Mouse (Mus musculus) lung, adult 18-20 months (tissue): ENCODE data around the gene Map4k1.
A peak's percentile ranks its signal among the peaks of the same experiment; 100 is the strongest.

Experiments used
- DNase-seq, 2 experiments: peaks; one replicate each; pipeline ENCODE4 v3.0.0; 2022; ENCODE audit warnings: mixed read lengths in 2 of 2

Gene Map4k1

GRCm38 (mm10) chr7:29028761-29029160 is 46.9 kb downstream of the Map4k1 start:
- no peak for DNase-seq

- no peak for DNase-seq
These were observed 48.1 kb downstream of the Map4k1 start for GRCm38 (mm10) chr7:29029690-29030656.

- no peak for DNase-seq
These were observed 49.8 kb downstream of the Map4k1 start for GRCm38 (mm10) chr7:29031641-29032040.

GRCm38 (mm10) chr7:29032685-29033084 is 50.8 kb downstream of the Map4k1 start:
- no peak for DNase-seq

- DNase-seq: no peak
These were observed 55.4 kb downstream of the Map4k1 start for GRCm38 (mm10) chr7:29037261-29037660.

GRCm38 (mm10) chr7:29039604-29039984 is 57.7 kb downstream of the Map4k1 start:
- DNase-seq: peak; percentile 74 to 81

GRCm38 (mm10) chr7:29039985-29040661 is 58.3 kb downstream of the Map4k1 start:
- no peak for DNase-seq

- no peak for DNase-seq
These were observed 59.3 kb downstream of the Map4k1 start for GRCm38 (mm10) chr7:29041194-29041593.

- DNase-seq: peak; percentile 72 to 77
These were observed 61.3 kb downstream of the Map4k1 start for GRCm38 (mm10) chr7:29043016-29043673.

- DNase-seq: no peak
These were observed 61.8 kb downstream of the Map4k1 start for GRCm38 (mm10) chr7:29043674-29044057.

- no peak for DNase-seq
These were observed 62.5 kb downstream of the Map4k1 start for GRCm38 (mm10) chr7:29044302-29044701.

GRCm38 (mm10) chr7:29046533-29046932 is 64.7 kb downstream of the Map4k1 start:
- DNase-seq: no peak

GRCm38 (mm10) chr7:29048070-29048469 is 66.2 kb downstream of the Map4k1 start:
- DNase-seq: no peak

GRCm38 (mm10) chr7:29048615-29049014 is 66.8 kb downstream of the Map4k1 start:
- no peak for DNase-seq

GRCm38 (mm10) chr7:29050797-29051196 is 68.9 kb downstream of the Map4k1 start:
- no peak for DNase-seq

- peak in 1 of 2 experiments; percentile 23 for DNase-seq
These were observed 71.0 kb downstream of the Map4k1 start for GRCm38 (mm10) chr7:29052821-29053220.
